Mouse (Mus musculus) right cerebral cortex, adult 18-20 months (tissue): ENCODE results near the gene Elk4.

ENCODE experiments used
- DNase-seq: peaks from one replicate; pipeline ENCODE4 v3.0.0; 2022; ENCODE audit warnings: mixed read lengths

The Elk4 gene

DNA sequence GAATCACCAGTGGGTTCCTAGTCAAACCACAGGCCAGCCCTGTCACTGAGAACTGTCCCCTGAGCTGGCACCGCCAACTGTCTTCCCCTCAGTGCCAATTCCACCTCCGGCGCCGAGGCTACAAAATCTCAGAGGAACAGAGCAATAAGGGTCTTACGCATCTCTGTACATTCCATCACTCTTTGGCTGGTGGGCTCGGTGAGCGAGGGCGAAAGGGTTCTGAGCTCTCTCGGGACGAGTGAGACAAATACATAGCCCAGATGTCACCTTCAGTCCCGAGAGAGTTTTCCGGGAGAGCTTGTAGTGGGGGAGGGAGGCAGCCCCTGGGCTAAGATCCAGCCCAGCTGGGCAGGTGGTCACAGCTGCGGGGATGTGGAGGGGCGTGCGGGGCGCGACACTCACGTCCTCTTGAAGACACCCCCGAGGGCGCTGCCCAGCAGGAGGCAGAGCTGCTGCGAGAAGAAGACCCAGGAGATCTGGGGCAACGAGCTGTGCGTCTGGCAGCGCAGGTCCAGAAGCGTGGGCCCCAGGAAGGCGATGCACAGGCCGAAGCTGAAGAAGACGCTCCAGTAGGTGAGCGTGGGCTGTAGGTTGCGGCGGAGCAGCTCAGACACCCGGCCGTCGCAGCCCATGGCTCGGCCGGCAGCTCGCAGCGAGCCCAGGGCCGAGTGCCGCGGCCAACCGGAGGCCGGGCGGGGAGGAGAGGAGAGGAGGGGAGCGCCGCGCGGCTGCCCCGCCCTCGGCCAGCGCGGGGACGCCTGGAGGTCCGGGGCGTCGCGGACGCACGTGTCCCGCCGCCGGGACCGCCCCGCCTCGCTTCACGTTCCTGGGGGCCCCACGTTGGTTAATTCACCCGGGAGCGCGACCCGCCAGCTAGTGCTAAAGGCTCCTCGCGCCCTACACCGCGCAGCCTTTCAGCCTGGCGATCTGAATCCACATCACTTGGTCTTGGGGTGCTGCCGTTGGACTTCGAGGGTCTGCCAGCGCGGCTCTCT, 60.2 kb downstream of the Elk4 start, which contains the start of gene Mfsd4a:
Gene Mfsd4a (minus strand): TSS at position 802 of the 995 bp plus-strand sequence.
- peak; percentile 63 for DNase-seq

DNA sequence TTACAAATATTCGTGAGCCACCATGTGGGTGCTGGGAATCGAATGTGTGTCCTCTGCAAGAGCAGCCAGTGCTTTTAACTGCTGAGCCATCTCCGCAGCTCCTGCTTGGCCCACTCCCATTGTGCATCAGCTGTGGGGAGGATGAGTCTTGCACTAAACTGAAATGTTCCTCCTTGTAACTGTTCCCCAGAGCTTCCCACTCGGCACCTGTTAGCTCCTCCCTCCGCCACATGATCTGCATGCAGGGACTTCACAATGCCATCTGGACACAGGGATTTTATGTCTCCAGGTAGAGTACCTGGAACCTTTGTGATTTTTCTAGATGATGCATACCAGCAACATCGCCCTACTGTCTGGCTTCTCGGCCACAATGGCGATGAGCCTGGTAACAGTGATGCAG, 62.0 kb downstream of the Elk4 start:
- DNase-seq: no peak

DNA sequence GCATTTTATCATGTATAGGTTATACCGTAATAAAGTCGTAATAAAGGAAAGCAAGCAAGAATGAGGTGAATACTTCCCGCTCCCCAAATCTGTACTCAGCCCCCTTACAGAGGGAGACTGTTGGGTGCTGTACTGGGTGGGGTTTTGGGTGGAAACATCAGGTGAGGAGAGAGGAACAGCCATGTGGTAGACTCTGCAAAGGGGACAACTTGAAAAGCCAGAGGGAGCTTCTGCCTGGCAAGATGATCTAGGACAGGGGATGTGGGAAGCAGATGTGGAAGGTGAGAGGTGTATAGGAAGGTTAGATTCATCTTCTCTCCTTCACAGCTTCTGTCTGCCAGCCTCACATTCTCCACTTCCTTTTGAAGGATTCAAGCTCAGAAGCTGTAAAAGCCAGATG, 63.3 kb downstream of the Elk4 start:
- DNase-seq: no peak

DNA sequence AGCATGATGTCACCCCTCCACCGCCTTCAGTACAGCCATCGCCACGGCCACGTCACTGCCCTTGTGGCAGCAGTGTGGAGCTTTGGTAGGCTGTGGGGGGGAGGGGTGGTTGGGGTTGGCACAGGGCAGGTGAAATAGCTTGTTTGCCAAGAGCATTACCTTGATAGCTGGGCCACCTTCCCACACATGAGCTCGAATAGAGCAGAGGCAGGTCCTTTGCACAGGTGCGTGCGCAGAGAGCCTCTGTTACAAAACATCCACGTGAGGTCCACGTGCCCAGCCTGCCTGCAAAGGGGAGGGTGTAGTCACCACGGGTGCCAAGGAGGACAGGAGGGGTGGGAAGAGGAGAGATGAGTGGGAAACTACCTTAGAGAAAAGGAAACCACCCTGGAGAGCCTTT, 68.2 kb downstream of the Elk4 start:
- DNase-seq: no peak

DNA sequence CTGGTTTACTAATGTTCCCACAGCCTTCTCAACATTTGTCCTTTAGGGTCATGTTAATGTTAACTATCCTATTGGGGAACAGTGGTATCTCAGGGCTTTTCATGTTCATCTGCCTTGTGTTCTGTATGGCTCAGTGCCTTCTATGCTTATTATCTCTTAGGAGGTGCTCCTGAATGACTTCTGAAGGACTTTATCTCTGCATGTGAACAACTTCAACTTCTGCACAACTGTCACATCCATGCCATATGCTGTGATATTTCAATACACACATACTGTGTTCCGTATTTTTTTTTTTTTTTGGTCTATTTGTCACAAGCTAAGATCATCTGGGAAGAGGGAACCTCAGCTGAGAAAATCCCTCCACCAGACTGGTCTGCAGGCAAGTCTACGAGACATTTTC, 71.0 kb downstream of the Elk4 start:
- no peak for DNase-seq
